Mouse (Mus musculus): Measurements from ENCODE around the gene Hipk4.
A peak's percentile ranks its signal among the peaks of the same experiment; 100 is the strongest.

Hipk4 gene

GRCm38 (mm10) chr7:27522967-27523366 is at the start of gene Hipk4:
Hipk4 (plus strand) TSS chr7:27523267.
- DNase-seq (ENCODE audit: low read depth, low spot score): no peak

GRCm38 (mm10) chr7:27473835-27474489 is 49.1 kb upstream of the Hipk4 start:
- no peak for DNase-seq (ENCODE audit: low read depth, low spot score)

- peak; percentile 100 for DNase-seq (ENCODE audit: low read depth, low spot score)
Observed at GRCm38 (mm10) chr7:27474490-27474954, 48.5 kb upstream of the Hipk4 start.

DNA sequence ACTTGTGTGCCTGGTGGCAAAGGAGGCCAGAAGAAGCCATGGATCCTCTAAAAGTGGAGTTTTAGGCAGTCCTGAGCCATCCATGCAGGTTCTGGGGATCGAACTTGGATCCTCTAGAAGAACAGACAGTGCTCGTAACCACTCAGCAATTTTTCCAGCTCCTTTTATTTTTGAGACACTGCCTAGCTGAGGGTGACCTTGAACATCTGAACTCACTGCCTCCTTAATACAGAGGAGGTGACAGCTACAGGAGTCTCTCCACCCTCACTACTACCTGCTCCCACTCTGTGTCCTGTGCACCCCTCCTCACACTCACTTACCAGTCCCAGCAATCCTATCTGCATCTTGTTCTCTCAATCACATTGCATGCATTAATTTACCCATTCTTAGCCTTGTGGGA is 47.5 kb upstream of the Hipk4 start:
- DNase-seq (ENCODE audit: low read depth, low spot score): no peak

DNA sequence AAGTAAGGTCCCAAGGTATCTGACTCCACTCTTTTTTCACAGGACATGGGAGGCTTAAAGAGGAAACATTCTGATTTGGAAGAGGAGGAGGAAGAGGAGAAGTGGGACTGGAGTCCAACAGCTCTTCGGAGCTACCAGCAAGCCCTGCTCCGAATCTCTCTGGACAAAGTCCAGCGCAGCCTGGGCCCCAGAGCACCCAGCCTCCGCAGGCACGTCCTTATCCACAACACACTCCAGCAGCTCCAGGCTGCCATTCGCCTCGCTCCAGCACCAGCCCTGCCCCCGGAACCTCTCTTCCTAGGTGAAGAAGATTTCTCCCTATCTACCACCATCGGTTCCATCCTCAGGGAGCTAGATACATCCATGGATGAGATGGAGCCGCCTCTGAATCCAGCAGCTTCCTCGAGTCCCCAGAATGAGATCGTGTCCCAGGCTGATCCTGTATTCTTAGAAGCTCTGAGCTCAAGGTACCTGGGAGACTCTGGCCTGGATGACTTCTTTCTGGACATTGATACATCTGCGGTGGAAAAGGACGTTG is 46.9 kb upstream of the Hipk4 start:
- no peak for DNase-seq (ENCODE audit: low read depth, low spot score)

GRCm38 (mm10) chr7:27478561-27478960 is 44.5 kb upstream of the Hipk4 start:
- DNase-seq (ENCODE audit: low read depth, low spot score): no peak

- DNase-seq (ENCODE audit: low read depth, low spot score): no peak
Observed at GRCm38 (mm10) chr7:27479750-27480149, 43.3 kb upstream of the Hipk4 start.

- DNase-seq (ENCODE audit: low read depth, low spot score): no peak
Observed at GRCm38 (mm10) chr7:27480506-27480905, 42.6 kb upstream of the Hipk4 start.

DNA sequence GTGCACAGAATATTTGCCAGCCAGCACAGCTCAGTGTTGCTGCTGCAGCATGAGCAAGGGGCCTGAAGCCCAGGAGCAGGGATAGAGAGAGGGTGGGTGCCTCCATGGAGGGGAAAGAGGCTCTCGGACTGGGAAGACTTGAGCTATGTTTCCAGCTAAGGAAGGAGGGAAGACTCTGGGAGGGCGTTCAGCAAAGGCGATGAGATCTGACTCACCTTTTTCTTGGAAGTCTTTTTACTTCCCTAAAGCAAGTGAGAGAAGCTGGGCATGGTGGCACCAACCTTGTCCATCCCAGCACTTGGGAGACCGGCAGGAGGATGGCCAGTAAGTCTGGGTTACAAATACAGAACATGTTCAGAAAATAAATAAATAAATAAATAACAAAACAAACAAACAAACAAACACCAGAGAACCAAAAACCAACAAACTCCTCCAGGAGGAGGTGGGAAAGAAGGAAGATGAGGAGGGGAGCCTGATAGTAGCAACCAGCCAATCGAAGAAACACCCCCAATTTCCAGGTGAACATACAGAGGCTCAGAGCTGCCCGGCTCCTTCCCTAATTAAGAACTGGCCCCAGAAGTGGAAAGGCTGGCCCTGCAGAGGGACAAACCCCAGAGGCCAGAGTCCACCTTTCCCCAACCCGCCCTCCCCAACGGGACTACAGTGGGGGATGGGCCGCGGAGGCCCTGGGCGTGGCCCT is 42.0 kb upstream of the Hipk4 start:
- no peak for DNase-seq (ENCODE audit: low read depth, low spot score)

- DNase-seq (ENCODE audit: low read depth, low spot score): peak; percentile 30
Observed at GRCm38 (mm10) chr7:27481627-27481969, 41.5 kb upstream of the Hipk4 start.

DNA sequence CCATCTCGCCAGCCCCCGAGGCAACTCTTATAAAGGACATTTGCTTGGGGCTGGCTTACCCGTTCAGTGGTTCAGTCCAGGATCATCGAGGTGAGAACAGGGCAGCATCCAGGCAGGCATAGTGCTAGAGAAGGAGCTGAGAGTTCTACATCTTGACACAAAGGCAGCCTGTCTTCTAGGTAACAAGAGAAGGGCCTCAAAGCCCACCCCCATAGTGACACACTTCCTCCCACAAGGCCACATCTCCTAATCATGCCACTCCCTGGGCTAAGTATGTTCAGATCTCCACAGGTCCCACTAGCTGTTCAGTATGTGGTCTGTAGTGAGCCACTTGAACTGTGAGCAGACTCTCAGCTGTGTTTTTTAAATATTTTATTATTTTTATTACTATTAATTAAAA is 39.2 kb upstream of the Hipk4 start:
- peak; percentile 50 for DNase-seq (ENCODE audit: low read depth, low spot score)

- DNase-seq (ENCODE audit: low read depth, low spot score): no peak
Observed at GRCm38 (mm10) chr7:27486102-27486769, 36.8 kb upstream of the Hipk4 start.

- peak; percentile 100 for DNase-seq (ENCODE audit: low read depth, low spot score)
Observed at GRCm38 (mm10) chr7:27486770-27487697, 36.0 kb upstream of the Hipk4 start, which contains the start of gene Sertad1. Sertad1 (plus strand) TSS chr7:27486910.

DNA sequence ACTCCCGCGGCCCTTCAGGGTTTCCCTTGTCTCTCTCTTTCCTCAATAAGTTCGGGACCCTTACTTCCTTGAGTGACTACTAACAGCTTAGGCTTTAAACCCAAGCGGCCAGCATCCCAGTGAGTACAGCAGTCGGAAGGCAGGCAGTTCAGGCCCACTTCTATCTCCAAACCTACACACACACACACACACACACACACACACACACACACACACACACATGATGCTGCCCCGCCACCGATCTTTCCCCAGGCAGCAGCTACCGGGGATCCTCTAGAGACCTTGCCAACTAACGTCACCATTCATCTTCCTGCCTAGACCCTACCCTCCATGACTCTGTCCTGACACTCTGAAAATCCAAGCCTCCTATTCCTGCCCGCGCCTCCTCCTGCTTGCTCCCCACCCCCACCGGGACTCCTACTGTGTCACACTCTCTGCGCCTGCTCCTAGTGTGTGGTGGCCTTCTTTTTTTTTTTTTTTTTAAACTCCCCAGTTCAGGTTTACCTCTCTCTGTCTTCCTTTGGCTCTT is 35.3 kb upstream of the Hipk4 start:
- DNase-seq (ENCODE audit: low read depth, low spot score): peak; percentile 70

- DNase-seq (ENCODE audit: low read depth, low spot score): no peak
Observed at GRCm38 (mm10) chr7:27489270-27489869, 33.7 kb upstream of the Hipk4 start.

DNA sequence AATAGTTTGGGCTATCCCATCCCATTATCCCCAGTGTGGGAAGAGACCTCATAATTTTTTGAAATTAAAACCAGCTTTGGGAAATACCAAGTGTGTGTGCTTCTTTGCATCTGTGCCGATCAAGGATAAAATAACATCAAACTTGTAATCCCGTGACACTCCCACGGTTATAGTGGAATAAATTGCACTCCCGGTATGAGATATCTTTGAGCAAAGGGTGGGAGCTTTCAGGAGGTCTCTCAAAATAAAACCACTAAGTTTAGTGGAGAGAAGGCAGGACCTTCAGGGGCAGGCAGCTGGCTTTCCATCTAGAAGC is 32.9 kb upstream of the Hipk4 start:
- no peak for DNase-seq (ENCODE audit: low read depth, low spot score)

DNA sequence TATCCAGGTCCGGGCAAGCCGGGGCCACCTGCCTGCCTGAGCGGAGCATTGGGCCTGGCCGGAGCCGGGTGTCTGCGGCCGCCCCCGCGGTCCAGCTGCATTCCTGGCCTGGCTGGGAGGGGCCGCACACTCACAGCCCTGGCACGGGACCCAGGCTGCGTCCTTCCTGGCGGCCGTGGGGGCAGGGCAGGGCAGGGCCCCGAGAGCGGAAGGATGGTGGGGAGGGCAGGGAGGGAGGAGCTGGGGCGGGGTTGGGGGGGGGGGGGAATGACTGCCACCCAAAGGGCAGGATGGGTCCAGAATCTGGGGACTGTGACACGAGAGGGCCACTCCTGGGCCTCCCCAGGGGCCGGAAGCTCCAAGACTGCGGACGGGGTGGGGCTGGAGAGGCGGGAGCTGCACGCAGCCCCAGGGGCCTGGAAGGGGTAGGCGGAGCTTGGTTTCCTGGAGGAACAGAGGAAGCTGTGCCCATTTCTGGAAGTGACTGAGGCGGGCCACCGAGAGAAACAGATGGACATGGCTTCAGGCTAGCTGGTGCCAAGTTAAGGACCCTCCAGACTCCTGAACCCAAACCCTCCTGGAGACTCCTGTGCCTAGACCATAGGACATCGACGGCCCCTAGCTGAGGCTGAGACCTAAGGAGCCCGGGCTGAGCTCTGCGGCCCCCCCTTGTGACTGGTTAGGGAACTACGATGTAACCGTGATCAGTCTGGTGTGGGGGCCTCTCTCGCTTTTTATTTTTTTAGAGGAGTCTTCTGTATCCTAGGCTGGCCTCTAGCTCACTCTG is 32.3 kb upstream of the Hipk4 start:
- DNase-seq (ENCODE audit: low read depth, low spot score): peak; percentile 87

DNA sequence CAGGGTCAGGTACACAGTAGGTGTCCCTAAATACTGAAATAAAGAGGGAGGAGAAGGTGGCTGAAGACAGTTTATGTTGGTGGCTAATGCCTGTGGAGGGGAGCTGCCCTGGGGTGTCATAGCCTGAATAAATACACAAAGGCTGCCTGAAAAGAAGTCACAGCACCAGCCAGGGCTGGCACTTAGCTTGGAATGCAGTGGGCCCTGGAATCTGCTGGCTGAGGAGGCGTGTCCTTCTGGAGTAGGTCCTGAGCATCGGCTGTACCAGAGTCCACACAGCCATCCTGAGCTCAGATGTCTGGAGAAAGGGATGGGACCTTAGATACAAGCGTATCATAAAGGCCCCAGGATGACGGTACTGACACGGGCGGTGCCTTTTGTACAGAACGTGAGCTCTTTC is 31.2 kb upstream of the Hipk4 start:
- peak; percentile 59 for DNase-seq (ENCODE audit: low read depth, low spot score)

DNA sequence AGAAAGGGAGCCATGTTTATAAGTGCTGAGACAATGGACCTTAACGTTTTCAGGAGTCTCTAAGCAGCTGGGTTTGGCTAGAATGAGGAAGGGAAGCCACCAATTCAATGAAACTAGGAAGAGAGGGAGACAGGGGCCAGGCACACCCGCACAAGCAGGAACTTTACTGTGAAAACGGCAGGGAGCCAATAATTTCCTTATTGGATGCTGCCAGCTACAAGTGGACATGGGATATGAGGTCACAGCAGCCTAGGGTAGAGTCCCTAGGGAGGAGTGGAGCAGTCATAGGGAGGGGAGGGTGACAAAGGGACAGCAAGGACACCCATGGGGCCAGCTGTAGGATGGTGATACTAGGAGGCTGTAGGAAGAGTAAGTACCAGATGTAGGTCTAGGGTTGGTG is 30.0 kb upstream of the Hipk4 start:
- DNase-seq (ENCODE audit: low read depth, low spot score): no peak

- no peak for DNase-seq (ENCODE audit: low read depth, low spot score)
Observed at GRCm38 (mm10) chr7:27493450-27493849, 29.6 kb upstream of the Hipk4 start.
